Mouse (Mus musculus): ENCODE results near the gene Saa4.

- TF ChIP-seq CTCF (IDR thresholded peaks at IDR 0.05; ENCODE audit: low read depth) (no peak), EP300 (IDR thresholded peaks at IDR 0.05; ENCODE audit: low read depth) (no peak)
These were observed 15.5 kb downstream of the Saa4 start for GRCm38 (mm10) chr7:46716897-46717296.

Measured in liver, postnatal 0 days (tissue).